Mouse (Mus musculus): ENCODE measurements around the gene Uqcr10.

DNA sequence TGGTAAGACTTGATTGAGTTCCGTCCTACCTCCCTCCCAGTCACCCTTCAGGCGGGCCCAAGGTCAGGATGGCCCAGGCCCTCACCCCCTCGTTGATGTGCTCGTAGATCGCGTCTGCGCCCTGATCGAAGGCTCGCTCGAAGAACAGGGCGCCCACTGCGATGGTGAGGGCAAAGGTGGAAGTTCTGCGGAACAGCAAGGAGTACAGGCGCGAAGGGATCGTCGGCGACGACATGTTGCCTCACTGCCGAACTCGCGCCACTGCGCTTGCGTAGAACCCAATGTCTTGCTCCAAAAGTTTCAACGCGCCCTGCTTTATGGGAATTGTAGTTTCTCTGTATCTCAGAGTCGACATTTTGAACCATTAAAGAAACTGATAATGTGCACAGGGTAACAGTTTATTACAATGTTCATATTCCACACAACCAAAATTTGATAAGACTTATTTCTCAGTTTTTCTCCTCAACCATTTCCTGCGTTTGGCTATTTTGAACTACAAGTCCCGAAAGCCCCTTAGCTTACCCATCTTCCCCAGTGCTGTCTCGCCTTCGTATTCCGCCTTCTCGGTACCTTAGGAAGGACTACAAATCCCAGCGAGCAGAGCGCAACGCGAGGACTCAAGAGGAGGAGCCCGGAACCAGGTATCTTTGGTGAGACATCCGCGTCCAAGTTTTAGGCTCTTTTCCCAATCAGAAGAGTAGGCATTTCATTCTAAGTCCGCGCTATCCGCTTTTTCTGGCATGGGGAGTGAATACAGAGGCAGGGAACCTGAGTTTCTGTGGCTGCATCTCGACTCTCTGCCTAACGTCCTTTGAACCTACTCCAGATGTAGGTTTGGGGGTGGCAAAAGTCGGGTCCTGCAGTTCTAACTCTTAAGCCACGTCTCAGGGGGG, at the start of gene Uqcr10, which contains the start of gene Zmat5:
- TF ChIP-seq CTCF (IDR thresholded peaks at IDR 0.05; ENCODE audit: insufficient read depth, low read length) = no peak
- TF ChIP-seq POLR2A (IDR thresholded peaks at IDR 0.05; ENCODE audit: borderline replicate concordance, extremely low read depth, low read depth, low read length) = peak; percentile 99; the same call in 1 of the 2 replicates
